Mouse (Mus musculus) testis, postnatal 14 days (tissue): ENCODE results near the gene 9230102O04Rik.

Experiments
- DNase-seq: peaks from one replicate; pipeline ENCODE4 v3.0.0; 2021; ENCODE audit warnings: low spot score

9230102O04Rik gene

DNA sequence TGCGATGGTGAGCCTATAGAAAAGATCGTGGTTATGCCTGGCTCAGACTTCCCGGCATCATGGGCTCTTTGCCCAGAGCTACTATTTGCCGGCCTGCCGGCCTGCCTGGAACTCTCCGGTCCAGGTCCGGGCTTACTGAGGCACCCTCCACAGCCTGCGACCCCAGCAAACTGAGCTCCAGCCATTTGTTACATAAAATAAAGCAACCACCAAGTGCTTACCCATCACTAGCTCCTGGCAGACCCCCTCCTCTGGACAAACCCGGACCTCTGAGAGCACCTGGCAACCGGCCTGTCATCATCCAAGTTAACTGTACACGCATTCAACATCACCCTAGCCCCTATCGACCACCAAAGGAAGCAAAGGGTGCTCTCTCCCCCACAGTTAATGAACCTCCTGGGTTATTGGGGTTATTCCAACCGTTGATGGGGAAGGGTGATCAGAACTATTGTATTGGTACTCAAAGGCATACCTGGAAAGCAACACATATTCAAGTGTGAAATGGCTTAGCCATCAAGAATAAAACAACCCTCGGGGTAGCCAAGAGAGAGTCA lies 4.0 kb downstream of the 9230102O04Rik start:
- DNase-seq: no peak

DNA sequence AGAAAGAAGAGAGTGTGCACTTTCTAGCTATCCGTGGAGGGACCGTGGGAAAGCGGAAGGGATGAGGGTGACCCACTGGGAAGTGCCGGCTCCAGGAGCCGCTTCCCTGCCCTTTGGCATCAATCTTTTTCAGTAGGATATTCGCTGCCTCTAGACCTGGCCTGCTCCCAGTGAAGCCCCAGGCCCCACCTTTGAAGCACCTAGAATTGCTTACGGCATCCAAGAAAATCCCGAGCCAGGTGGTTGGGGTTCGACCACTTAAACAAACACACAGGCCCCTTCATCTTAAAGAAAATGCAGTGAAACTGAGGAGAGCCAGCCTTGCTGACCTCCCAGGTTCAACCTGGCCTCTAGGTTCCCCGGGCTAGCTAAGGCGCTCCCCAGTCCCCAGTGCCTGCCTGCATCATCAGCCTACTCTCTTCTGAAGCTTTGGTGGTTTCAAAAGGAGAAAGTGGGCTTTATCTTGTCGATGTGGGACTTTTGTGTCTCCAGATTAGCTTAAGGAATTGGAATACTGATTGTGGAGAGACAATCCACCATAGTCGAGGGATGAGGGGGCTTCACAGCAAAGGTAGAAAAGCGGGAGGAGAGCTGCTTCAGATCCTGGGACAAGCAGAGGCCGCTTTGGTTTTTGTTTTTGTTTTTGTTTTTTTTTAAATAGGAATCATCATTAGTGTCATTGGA lies 4.7 kb downstream of the 9230102O04Rik start:
- DNase-seq: no peak

DNA sequence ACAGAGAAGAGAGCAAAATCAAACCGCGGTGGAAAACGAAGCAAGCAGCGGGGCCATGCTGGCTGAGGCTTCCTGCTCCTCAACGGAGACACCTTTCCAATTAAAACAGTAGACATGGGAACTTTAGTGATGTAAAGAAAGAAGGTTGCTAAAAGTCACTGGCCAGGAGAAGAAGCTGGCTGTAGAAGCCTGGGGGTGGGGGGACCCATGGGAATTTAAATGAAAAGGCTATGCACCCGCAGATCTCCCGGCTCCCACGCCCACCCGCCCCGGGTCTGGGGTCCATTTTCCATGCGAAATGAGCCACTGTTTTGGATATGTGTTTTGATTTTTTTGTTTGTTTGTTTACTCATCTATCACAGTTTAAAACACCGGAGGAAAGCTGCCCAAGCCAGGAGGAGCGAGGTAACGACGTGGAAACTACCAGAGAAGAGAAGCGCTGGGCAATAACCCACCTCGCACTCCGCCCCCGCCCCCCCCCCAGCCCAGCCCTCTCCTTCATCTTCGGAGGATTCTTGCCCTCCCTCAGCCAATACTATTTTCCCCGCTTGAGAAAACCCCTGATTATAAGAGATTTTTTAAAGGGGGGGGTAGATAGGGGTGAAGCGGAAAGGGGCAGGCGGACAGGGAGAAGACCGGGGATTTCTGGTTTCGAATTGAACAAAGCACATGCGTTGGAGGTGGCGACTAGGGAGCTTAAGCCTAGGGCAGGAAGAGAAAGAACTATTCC lies 5.4 kb downstream of the 9230102O04Rik start:
- no peak for DNase-seq

DNA sequence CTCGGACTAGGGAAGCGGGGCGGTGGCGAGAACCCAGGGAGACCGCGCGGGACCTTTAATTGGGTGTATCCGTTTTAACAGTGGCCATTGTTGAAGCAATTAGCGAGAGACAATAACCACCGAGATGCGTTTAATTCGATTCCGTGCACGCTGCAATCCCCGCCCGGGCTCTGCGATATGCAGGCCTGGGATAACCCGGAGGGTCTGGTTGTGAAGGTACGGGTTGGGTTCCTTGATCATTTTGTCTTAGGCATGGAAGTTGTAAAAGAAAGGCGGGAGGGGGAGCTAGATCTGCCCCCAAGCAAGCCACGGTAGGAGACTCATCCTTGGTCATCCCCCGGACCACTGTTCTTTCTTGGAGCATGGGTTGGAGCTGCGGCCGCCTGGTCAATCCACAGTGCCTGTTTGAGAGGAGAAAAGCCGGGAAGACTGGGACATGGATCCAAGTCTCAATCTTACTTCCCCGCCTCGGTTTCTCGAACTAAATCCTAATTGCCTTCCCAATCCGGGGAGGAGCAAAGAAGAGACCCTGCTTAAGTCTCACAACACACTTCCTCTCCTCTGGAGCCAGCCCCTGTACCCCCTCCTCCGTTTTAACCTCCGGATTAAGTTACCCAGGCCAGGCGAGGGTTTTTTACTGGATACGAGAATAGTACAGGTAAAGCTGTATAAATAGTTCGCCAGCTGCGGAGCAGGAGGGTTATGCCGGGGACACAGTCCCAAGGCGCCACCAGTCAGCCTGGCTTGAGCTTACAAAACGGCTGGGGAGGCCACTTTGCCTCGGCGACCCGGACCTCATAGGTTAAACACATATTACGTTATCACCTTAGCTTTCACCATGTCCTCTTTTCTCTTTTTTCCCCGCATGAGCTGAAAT lies 6.2 kb downstream of the 9230102O04Rik start:
- no peak for DNase-seq

DNA sequence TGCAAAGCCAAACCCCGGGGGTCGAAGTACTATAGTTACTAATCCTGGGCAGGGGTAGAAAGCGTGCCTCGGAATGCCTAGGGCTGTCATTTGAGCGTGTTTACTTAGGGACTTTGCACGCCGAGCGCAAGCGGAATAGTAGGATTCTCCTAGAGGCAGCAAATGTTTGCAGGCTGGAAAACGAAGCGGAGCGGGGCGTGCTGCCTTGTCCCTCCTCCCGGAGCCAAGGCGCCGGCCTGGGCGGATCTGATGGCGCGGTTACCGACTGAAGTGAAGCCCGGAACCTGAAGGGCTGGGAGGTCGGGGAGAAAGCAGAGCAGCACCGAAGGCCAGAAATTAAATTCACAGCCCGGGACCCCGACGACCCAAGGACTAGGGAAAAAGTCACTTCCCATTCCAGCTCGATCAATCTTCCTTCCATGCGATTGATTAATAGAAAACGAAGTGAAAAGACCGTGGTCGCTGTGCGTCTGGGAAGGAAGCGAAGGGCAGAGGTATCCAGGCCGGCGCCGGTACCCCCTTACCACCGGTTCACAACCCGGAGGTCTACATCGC lies 6.9 kb downstream of the 9230102O04Rik start:
- no peak for DNase-seq

DNA sequence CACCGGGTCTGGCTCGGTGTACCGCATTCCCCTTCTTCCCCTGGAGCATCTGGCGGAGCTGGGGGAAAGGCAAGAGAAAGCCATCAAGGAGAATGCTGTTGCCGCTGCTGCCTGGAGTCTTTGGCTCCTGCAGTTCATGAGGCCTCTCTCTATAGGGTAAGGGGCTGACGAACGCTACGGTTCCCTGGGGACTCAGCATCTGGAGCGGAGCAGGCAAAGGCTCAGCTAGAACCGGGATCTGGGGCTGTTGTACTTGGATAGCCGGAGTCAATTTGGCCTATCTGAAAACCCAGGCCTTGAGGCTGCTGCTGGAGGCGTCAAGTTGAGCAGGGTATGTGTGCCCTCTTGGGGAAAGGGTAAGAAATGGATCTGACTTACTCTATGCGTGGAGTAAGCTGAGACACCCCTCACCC lies 7.7 kb downstream of the 9230102O04Rik start:
- no peak for DNase-seq

DNA sequence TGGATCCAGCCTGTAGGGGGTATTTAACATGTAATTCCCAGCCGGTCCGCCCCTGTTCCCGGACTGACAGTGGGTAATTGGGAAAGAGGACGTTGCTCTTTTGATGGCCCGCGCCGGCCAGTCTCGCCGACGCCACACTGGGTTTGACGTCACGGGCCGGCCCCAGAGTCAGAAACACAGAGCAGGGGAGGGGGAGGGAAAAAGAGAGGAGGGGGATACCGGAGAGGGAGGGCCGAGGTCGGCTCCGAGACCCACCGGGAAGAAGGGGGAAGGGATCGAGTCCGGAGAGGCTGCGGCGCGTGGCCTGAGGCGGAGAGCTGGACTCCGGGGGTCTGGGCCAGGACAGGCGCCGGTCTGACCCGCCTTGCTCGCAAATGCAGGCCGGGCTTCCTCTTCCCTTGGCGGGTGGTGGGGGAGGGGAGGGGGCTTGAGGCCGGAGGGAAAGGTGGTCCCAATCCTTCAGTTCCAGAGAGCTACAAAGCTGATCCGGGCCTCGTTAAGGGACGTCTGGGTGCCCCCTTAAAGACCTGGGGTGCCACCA lies 8.2 kb downstream of the 9230102O04Rik start, which contains the start of gene 4930412O13Rik:
TSS of gene 4930412O13Rik (plus strand) at position 202 of the 541 bp plus-strand sequence.
- DNase-seq: no peak

DNA sequence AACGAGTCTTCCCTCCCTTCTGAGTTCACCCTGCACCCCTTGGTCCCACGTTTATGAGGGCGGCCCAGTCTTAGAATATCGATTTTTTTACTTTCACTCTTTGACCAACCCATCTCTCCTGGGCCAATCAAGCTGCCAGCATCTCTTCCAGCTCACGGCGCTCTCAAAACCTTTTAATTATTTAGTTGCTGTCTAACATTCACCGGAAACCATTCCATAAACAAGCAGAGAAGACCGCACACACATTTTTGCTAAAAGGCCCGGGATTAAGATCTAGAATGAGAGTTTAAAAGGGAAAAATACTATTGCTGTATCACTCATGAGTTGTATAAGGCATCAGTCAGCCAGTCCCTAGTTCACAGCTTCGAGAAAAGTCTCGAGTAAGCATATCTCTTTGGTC lies 9.1 kb downstream of the 9230102O04Rik start:
- DNase-seq: no peak

DNA sequence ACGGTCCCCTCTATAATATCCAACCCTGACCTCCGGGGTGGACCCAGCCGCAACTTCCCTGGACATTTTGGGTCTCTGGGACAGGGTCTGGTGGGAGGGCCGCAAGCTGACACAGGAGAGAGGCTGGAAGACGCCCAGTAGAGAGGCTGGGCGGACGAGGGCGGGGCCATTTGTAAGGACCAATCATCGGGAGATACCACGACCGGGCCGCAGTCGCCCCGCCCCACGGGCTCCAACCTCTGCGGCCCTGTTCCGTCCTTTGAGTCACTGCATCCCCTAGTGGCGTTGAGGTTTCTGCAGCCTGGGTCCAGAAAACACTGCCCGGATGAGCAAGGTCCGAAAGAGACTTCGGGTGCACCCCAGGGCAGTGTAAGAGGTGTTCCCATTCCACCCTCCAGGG lies 9.8 kb downstream of the 9230102O04Rik start:
- peak; percentile 83 for DNase-seq

DNA sequence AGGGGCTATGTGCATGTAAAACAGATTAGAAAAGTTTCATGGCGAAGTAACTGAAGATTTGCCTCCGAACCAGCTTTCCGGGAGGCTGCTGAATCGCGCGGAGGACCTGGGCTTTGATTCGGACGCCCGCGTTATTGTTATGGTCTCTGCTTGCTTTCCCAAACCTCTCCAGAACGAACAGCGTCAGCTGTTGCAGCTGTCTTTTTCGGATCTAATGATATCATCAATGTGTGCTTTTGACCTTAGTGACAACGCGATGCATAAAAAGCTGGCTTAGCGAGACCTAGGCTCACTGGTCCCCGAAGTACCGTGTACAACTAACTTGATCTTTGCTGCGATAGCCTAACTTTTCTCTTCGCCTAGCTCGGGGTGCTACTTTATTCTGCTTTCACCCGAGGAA lies 10.2 kb downstream of the 9230102O04Rik start:
- DNase-seq: no peak

DNA sequence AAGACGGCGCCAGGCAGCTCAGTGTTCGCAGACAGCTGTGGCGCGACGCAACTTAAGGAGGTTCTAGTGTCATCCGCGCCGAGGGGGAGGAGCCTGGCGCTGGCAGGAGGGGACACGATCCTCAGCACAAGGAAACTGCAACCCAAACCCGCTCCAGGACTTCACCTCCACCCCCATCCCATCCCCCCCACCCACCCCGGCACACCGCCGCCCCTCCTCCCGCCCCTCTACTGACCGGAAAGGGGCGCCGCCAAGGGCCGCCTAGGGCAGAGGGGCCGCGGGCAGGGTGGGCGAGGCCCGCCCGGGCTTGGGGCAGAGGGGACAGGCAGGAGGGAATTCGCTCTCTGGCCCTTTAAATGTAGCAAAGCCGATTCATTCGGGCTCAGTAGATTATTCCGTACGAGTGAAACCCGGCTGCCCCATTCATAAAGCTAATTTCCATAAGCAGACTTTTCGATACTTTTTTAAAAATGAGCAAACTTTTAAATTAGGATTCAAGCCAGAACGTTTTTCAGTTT lies 10.7 kb downstream of the 9230102O04Rik start:
- no peak for DNase-seq

DNA sequence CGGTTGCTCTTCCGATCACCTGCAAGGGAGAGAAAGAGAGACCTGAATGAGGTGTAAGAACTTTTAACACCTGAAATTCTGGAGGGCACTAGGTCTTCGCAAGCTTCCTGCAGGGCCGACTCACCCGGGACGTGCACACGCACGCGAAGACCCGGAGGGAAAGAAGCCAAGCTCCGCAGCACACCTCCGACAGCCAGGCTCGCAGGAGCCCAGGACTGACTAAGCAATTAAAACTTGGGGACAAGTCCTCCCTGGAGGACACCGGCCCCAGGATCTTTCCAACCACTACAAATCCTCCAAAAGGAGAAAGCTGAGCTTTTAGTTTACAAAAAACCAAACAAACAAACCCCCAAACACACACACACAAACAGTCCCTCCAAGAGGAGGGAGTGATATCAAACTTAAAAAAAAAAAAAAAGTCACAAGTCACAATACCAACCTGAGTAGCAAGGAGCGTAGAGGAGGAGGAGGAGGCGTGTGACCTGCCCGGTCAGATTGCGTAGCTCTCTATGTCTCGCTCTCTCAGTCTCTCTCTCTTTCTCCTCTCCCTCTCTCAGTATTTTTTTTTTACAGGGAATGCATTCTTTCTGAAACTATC lies 11.3 kb downstream of the 9230102O04Rik start:
- DNase-seq: no peak

DNA sequence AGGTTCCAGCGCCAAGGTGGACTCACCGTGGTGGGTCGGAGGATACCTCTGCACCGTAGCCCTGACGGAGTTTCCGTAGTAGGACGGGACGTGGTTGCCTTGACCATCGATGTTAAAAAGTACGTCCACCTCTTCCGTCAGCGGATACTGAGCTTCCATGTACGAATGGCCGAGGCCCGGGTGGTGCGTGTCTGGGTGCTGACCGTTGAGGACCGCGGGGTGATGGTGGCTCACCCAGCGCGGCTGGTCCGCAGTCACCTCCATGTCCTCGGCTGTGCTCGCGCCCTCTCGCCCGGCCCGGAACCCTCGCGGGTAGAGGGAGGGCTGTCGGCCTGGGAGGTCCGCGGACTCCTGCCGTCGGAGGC lies 12.0 kb downstream of the 9230102O04Rik start:
- DNase-seq: no peak

DNA sequence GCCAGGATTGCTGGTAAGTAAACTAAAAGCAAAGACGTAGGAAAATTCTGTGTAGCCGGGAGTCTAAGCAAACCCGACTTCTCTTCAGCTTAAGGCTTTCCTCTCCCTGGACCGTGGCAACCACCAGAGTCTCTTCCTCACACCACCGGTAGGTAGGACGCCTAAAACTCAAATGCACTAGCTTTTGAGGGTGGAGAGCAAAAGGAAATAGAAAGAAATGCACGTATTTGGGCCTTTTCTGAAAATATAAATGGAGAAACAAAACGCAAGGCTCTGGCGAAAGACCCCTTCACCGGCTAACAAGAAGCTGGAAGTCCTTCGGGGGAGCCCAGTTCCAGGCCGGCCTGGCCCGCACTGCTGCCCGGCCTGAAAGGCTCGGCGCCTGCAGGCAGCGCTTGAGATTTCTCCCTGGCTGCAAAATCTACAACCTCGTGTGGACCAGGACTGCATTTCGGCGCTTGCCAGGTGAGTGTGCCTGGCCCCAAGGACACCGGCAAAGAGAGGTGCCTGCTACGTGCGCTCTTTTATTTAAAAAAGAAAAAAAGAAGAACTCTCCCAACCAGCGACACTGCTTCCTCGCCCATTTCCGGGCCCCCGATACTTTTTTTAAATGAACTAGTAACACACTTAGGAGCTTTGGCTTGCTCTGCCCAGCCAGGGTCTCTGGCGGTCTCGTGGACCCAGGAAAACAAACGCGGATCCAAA lies 12.6 kb downstream of the 9230102O04Rik start:
- DNase-seq: no peak

DNA sequence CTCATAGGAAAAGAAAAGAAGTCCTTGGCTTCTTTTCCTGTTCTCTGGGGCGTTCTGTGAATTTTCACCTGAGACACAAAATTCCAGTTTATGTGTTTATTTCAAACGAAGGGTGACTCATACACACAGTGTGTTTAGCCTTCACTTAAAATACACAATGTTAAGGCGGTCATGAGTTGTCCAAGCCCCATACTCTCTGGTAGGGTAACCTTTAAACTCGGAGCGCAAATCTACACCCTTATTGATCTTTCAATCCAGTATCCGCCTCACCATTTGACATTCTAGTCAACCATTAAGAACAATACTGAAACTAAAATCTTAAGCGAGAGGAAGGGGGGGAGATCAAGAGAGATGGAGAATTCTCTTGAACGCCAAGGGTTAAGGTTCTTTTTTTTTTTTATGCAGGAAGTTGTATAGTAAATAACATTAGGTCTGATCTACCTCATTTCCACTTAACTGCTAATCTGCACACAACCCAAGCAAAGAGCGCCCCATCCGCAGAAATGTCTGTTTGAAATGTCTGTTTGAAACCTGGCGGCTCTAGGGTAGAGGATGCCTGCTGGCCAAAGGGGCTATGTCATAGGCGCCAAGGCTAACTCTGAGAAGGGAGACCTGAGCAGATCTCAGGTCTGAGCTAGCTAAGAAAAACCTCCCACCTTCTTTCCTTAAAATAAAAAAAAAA lies 13.5 kb downstream of the 9230102O04Rik start:
- no peak for DNase-seq

DNA sequence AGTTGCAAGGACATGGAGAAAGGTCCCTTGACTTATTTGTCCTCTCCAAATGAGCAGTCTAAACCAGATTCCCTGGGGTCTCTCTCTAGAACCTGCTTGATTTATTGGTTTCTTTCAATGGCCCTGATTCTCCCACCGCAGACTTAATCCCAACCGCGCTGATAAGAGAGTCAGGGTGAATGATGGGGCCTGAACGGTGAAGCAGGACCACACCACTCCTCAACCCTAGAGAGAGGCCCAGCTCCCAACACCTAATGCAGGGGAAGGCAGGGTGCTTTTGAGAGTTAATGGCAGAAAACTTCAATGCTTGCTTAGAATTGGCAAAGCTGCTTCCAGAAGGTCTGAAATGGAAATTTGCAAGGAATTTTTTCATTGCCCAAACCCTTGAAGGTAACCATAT lies 14.1 kb downstream of the 9230102O04Rik start:
- DNase-seq: no peak

DNA sequence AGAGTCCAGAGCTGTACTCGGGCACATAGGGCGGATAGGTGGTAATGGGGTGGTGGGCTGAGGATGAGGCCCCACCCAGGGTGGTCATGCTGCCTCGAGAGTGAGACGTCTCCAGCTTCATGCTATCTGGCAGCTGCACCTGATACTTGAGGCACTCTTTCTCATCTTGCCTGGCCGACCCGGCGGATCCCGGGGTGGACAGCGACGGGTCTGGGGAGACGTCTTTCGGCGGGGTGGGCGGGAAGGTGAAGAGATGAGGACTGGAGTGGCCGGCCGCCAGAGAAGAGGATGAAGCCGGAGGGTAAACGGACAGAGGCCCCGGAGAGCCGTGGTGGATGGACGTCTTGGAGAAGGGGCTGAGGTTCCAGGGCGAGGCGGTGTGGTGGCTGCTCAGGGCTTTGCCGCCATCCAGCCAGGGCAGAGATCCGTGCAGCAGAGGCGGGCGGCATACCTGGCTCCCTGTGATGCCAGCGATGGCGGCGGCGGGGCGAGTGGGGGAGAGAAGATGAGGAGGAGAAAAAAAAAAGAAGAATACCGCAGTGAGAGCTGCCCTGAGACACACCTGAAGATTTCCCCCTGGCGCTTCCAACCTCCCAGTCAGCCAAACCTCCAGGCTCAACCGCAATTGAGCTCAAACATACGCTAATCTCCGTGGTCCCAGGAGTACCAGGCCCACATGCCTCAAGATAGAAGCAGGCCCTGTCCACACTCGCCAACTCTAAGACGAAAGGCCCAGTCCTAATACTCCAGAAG lies 14.7 kb downstream of the 9230102O04Rik start:
- no peak for DNase-seq

DNA sequence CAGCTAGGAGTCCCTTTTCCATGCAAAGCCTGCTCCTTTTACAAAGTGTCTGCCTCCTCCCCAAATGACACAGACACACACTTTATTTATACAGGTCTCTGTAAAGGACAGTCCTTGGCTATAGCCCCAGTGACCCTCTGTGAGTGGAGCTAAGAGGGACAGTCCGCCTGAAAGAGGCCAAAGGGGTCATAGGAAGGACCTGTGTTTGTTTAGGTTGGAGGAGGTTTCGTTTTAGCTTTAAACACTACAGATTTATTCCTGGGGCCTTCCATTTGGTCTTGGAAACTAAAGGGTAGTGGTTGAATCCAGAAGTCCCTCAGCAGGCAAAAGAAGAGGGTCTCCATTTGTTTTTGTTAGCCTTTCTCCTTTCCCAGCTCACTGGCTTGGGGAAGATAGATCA lies 15.6 kb downstream of the 9230102O04Rik start:
- no peak for DNase-seq

DNA sequence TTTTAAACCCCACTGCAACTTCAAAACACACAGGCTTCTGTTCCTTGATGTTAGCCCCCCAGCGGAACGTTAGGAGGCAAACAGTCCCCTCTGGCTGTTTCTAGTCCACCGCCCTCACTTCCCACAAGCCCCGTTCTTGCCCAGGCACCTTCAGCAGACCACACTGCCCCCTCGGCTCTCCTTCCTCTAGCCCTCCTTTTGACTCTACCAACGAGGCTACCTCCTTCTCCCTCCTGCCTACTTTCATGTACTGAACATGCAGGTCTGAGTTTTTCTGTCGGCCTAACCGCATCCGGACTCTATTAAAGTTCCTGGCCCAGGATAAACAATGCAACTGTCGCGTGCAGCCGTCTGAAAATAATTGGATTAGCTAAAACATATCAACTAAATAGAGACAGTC lies 16.7 kb downstream of the 9230102O04Rik start:
- DNase-seq: no peak
